Mouse (Mus musculus) embryonic facial prominence, embryonic 14.5 days (tissue): ENCODE data around the gene Tnrc6b. TPM values are rescaled to one million over a fixed set of nuclear protein-coding genes. Genes with fewer than 3 reads are reported as not detected.
"Not testable (repeated sequence)": the region's sequence is repeated elsewhere in the genome, so short reads cannot be mapped to it uniquely, and the experiment has no call there.

Experiments
- ATAC-seq: fragments of 200-750 bp; cut with Nextera tagmentation; 2 replicates; pipeline ENCODE4 v1.8.0; 2017; ENCODE audit warnings: low read depth, moderate number of reproducible peaks, moderate TSS enrichment
- DNase-seq: peaks from one replicate; pipeline ENCODE4 v3.0.0-alpha.2; 2015; ENCODE audit warnings: low spot score
- H3K27ac ChIP-seq: fragments of 300-500 bp; sonication (generic); replicated peaks from 2 replicates; pipeline ENCODE4 v1.5.1; 2014; ENCODE audit warnings: low read depth, mild to moderate bottlenecking, low read length, moderate library complexity
- H3K27me3 ChIP-seq: fragments of 300-500 bp; sonication (generic); replicated peaks from 2 replicates; pipeline ENCODE4 v1.6.1; 2014; ENCODE audit warnings: low read length; ENCODE audit not compliant: control insufficient read depth, insufficient read depth
- H3K36me3 ChIP-seq: fragments of 300-500 bp; sonication (generic); 2 replicates; pipeline ENCODE4 v1.6.1; 2014; ENCODE audit warnings: low read length, mixed read lengths; ENCODE audit not compliant: control insufficient read depth, insufficient read depth
- H3K4me1 ChIP-seq: fragments of 300-500 bp; sonication (generic); 2 replicates; pipeline ENCODE4 v1.6.1; 2014; ENCODE audit warnings: antibody characterized with exemption, low read length; ENCODE audit not compliant: control insufficient read depth, insufficient read depth
- H3K4me2 ChIP-seq: fragments of 300-500 bp; sonication (generic); 2 replicates; pipeline ENCODE4 v1.6.1; 2014; ENCODE audit warnings: low read depth, mild to moderate bottlenecking, low read length, moderate library complexity, mixed read lengths
- H3K4me3 ChIP-seq: fragments of 300-500 bp; sonication (generic); 2 replicates; pipeline ENCODE4 v1.5.1; 2014; ENCODE audit warnings: low read depth, mild to moderate bottlenecking, low read length
- H3K9ac ChIP-seq: fragments of 300-500 bp; sonication (generic); 2 replicates; pipeline ENCODE4 v1.6.1; 2014; ENCODE audit warnings: low read depth, mild to moderate bottlenecking, low read length, moderate library complexity, mixed read lengths
- H3K9me3 ChIP-seq: fragments of 300-500 bp; sonication (generic); 2 replicates; pipeline ENCODE4 v1.6.1; 2016; ENCODE audit warnings: low read length; ENCODE audit not compliant: control insufficient read depth
- WGBS: fragments of 180-500 bp; shearing (Covaris S2); extraction: QIAGEN DNeasy Blood & Tissue Kit; methylation state at CpG from one replicate; pipeline ENCODE4 v1.1.7; 2014; 5-methylcytosine and 5-hydroxymethylcytosine counted together
- polyA plus RNA-seq: library from polyadenylated mRNA; unstranded; fragments of >200 nt; fragmentation: Nextera tagmentation; extraction: Ambion mirVana; gene quantifications from 2 replicates; pipeline ENCODE4 v1.2.1, GENCODE M21; 2014

The Tnrc6b gene
- polyA plus RNA-seq, 1 experiment from 2014 or later = 12.5 TPM

DNA sequence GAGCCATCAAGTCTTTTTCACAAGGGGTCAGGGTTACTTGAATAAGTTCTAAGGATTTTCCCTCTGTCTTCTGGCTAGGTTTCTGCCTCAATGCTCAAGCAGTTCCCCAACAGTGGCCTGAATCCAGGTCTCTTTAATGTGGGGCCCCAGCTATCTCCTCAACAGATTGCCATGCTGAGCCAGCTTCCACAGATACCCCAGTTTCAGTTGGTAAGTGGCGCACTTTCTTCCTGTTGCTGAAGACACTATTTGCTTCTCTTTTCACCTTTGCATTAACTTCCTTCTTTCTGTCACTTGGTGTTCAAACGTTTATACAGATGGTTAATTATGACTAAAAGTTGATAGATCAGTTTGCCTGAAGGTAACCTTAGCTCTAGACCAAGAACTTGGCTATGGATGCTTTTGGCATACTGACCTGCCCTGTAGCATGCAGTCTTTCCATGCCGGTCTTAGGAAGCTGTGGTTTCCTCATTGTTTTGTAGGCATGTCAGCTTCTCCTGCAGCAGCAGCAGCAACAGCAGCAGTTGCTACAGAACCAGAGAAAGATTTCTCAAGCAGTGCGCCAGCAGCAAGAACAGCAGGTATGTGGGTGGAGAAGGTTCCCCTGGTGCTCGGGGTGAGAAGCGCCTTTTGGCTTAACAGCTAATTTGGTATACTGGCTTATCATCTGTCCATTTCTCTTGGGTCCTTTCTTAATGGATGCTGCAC, 190.8 kb downstream of the Tnrc6b start:
- Histone ChIP-seq H3K9me3 (no peaks in the 10 kb centered on the region), H3K27me3 (no peaks in the 10 kb centered on the region), H3K9ac (no peak overlapping the region), H3K4me3 (no peak overlapping the region), H3K36me3 (peaks cover 91% of the 10 kb centered on the region), H3K27ac (no peak overlapping the region), H3K4me1 (no peaks in the 10 kb centered on the region), H3K4me2 (no peak overlapping the region)
- WGBS = 94% methylated on average over 6 of the region's 6 CpGs
- no peak for ATAC-seq
- no peak for DNase-seq

- H3K4me1 ChIP-seq, H3K9me3 ChIP-seq, H3K9ac ChIP-seq, H3K27me3 ChIP-seq, H3K4me3 ChIP-seq, DNase-seq, H3K4me2 ChIP-seq, H3K27ac ChIP-seq, ATAC-seq: not testable (repeated sequence)
- 93% methylated on average over 6 of the region's 6 CpGs for WGBS
- peaks cover 78% of the 10 kb centered on the region for H3K36me3 ChIP-seq
These were observed 193.7 kb downstream of the Tnrc6b start for GRCm38 (mm10) chr15:80904776-80905175.

- no peaks in the 10 kb centered on the region for H3K9me3 ChIP-seq
- no peak for DNase-seq
- H3K36me3 ChIP-seq = peaks cover 77% of the 10 kb centered on the region
- WGBS = 91% methylated on average over 3 of the region's 3 CpGs
- H3K27ac ChIP-seq = no peak overlapping the region
- no peak overlapping the region for H3K9ac ChIP-seq
- H3K4me3 ChIP-seq = no peak overlapping the region
- ATAC-seq = no peak
- H3K4me2 ChIP-seq = no peak overlapping the region
- H3K27me3 ChIP-seq = no peaks in the 10 kb centered on the region
- no peaks in the 10 kb centered on the region for H3K4me1 ChIP-seq
These were observed 199.1 kb downstream of the Tnrc6b start for GRCm38 (mm10) chr15:80910183-80910582.

- Histone ChIP-seq H3K27ac (no peak overlapping the region), H3K4me1 (no peaks in the 10 kb centered on the region), H3K9ac (no peak overlapping the region), H3K36me3 (peaks cover 76% of the 10 kb centered on the region), H3K9me3 (no peaks in the 10 kb centered on the region), H3K4me3 (no peak overlapping the region), H3K4me2 (no peak overlapping the region), H3K27me3 (no peaks in the 10 kb centered on the region)
- no peak for ATAC-seq
- DNase-seq = no peak
- 95% methylated on average over 4 of the region's 4 CpGs for WGBS
These were observed 199.8 kb downstream of the Tnrc6b start for GRCm38 (mm10) chr15:80910790-80911531.

DNA sequence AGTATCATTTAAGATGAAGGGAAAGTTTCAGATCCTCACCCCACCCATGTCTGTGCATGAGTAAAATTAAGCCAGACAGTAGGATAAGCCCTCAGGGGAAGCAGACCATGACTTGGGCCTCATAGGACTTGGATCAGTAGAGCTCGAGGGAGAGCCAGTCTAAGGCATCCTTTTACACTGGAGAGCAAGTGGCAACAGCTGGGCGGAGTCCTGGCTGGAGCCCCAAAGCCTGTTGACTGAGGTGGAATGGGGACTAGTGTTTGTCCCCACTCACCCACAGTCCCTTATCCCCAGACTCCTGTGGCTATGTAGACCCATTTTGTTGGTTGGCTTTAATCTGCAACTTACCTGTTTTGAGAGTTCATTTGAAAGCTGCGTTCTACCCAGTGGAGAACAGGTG, 201.1 kb downstream of the Tnrc6b start:
- Histone ChIP-seq H3K4me3 (no peak overlapping the region), H3K9ac (no peak overlapping the region), H3K36me3 (peaks cover 77% of the 10 kb centered on the region), H3K4me2 (no peak overlapping the region), H3K27ac (no peak overlapping the region), H3K4me1 (no peaks in the 10 kb centered on the region), H3K27me3 (no peaks in the 10 kb centered on the region), H3K9me3 (no peaks in the 10 kb centered on the region)
- DNase-seq (no peak), ATAC-seq (no peak)
- 84% methylated on average over 3 of the region's 3 CpGs for WGBS

DNA sequence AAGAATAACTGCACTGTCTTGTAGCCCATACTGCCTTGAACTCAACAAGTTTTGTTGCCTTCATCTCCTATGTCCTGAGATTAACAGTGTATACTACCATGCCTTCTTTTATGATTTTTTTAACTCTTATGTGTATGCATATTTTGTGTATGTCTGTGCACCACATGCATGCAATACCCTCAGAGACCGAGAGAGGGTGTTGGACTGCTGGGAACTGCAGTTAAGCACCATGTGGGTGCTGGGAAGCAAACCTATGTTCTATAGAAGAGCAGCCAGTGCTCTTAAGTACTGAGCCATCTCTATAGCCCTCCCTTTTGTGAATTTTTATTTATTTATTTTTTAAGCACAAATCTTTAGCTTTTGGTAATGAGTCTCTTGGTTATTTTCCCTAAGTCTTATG, 202.7 kb downstream of the Tnrc6b start:
- 89% methylated on average over 1 of the region's 1 CpGs for WGBS
- Histone ChIP-seq H3K36me3 (peaks cover 82% of the 10 kb centered on the region), H3K9ac (no peak overlapping the region), H3K4me2 (no peak overlapping the region), H3K27ac (no peak overlapping the region), H3K9me3 (no peaks in the 10 kb centered on the region), H3K4me3 (no peak overlapping the region), H3K4me1 (no peaks in the 10 kb centered on the region), H3K27me3 (no peaks in the 10 kb centered on the region)
- no peak for DNase-seq
- no peak for ATAC-seq

DNA sequence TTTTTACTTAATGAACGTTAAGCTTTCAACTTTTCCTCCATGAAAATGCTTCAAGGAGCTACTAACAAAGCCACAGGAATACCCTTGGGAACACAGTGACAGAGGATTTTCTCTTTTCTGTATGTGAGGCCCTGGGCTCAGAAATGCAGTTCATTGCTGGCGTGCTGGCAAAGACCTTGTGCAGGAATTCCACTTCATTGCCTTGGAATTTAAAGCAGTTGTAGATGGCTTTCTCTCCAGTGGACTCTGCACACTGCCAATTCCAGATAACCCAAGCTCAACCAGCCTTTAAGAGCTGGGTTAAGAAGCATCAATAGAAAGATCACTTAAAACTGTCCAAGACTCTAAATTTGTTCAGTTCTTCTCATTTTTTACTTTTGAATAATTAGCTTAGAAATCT, 204.7 kb downstream of the Tnrc6b start:
- H3K36me3 ChIP-seq = peaks cover 93% of the 10 kb centered on the region
- DNase-seq (peak; percentile 22), ATAC-seq (no peak)
- no peak overlapping the region for H3K4me3 ChIP-seq
- H3K27me3 ChIP-seq = no peaks in the 10 kb centered on the region
- no peaks in the 10 kb centered on the region for H3K4me1 ChIP-seq
- H3K9me3 ChIP-seq = no peaks in the 10 kb centered on the region
- H3K4me2 ChIP-seq = no peak overlapping the region
- 82% methylated on average over 2 of the region's 2 CpGs for WGBS
- H3K27ac ChIP-seq = no peak overlapping the region
- H3K9ac ChIP-seq = no peak overlapping the region

DNA sequence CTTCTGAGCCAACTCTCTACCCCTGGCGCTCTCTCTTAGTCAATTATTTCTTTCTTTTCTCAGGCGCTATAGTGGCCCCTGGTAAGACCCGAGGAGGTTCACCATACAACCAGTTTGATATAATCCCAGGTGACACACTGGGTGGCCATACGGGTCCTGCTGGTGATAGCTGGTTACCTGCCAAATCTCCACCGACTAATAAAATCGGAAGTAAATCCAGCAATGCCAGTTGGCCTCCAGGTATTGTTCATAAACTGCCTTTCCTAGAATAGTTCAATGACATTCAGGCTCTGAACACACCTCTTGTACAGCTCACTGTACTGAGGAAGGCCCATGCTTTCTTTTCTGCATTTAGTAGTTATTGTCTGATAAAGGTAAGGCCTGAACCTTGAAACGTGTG, 205.5 kb downstream of the Tnrc6b start:
- Histone ChIP-seq H3K4me2 (no peak overlapping the region), H3K4me3 (no peak overlapping the region), H3K27me3 (no peaks in the 10 kb centered on the region), H3K4me1 (no peaks in the 10 kb centered on the region), H3K9me3 (no peaks in the 10 kb centered on the region), H3K27ac (no peak overlapping the region), H3K36me3 (peaks cover 91% of the 10 kb centered on the region), H3K9ac (no peak overlapping the region)
- no peak for ATAC-seq
- WGBS = 90% methylated on average over 7 of the region's 7 CpGs
- DNase-seq = no peak

DNA sequence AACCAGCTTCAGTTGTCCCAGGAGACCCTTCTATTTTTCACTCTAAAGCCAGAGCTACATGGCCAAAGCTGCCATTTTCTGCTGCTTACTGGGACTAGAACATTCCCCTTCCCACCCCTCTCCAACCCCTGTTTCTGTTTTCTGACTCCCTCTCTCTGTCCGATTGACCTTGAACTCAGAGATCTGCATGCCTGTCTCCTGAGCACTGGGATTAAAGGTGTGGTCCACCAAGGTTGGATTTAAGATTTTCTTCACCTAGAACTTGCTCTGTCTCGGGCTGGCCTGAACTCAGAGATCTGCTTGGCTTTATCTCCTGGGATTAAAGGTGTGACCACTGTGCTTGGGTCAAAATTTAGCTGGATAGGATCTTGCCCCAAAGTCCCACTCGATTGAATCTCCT, 209.2 kb downstream of the Tnrc6b start:
- no peak for DNase-seq
- H3K4me3 ChIP-seq = no peak overlapping the region
- WGBS = 97% methylated on average over 3 of the region's 3 CpGs
- no peak overlapping the region for H3K27ac ChIP-seq
- no peaks in the 10 kb centered on the region for H3K9me3 ChIP-seq
- no peaks in the 10 kb centered on the region for H3K27me3 ChIP-seq
- H3K4me1 ChIP-seq = no peaks in the 10 kb centered on the region
- no peak overlapping the region for H3K9ac ChIP-seq
- no peak overlapping the region for H3K4me2 ChIP-seq
- peaks cover 83% of the 10 kb centered on the region for H3K36me3 ChIP-seq
- no peak for ATAC-seq
